Mouse (Mus musculus): Measurements from ENCODE around the gene Ccdc183. TPM values are rescaled to one million over a fixed set of nuclear protein-coding genes. Genes with fewer than 3 reads are reported as not detected.

Gene Ccdc183
- not detected for polyA plus RNA-seq (2017; shearing (Covaris generic))

DNA sequence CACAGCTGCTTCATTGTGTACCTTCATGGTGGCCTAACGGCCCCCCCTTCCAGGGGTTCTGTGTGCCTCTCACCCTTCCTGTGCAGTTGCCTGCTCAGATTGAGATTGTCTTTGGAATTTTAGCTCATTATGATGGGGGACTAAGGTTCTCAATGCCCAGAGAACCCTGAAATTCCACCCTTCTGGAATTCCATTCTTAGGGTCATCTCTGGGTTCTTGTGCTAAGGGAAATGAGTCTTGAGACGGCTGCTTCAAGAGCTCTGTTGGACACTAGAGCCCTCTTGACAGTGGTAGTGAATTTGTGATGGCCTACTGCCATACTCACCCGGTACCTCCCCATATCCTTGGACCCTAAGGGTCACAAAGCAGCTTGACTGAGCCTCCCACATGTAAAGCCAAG, at the start of gene Ccdc183:
TSS of gene Ccdc183 (minus strand) at position 101 of the 400 bp plus-strand sequence.

DNA sequence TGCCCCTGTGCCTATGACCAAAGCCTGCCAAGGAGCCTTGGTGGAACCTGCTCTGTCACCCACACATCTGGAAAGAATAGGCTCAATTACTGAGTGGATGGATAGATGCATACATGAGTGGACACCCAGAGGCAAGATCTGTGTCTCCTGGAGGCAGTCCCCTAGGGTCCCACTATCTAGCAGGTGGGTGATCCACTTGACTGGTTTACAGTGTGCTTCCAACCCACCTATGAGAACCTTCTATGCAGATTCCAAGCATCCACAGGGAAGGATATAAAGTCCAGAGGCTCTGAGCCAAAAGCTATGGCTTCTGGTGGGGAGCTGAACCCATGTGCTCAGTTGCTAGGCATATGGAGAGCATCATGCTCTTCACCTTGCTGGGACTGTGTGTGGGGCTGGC, 40.2 kb upstream of the Ccdc183 start, which contains the start of gene Lcn5:
TSS of gene Lcn5 (plus strand) at position 301 of the 400 bp plus-strand sequence.

DNA sequence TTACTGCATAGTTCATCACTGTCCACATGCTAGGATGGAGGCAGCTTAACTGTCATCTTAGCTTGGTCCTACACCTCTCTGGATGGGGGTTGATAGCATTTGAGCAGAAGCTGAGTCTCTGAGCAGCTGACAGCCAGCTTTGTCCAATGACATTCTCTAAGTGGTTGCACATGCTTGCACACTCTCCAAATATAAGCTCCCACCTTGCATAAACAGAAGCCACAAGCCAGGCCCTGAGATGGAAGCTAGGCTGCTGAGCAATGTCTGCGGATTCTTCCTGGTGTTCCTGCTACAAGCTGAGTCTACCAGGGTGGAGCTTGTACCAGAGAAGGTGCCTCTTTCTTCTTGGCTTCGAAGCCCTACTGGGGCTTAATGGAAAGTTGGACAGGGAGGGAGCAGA, 35.4 kb upstream of the Ccdc183 start, which contains the start of gene Lcn8:
TSS of gene Lcn8 (plus strand) at position 219 of the 400 bp plus-strand sequence.

DNA sequence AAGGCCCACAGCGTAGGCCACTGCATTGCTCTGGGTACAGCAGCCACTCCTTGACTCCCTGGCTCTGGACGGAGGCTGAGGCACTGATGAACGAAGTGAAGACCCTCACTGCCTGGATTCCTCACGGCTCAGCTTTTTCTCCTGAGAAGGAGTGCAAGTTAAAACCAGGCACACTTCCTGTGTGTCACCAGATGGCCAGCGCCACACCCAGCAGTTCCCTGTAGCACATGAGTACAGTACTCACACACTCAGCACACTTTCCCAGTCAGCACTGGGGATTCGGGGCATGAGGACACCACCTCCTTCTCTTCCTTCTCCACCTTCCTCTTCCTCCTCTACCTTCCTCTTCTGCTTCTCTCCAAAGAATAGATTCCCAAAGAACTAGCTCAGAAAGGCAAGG, 10.3 kb upstream of the Ccdc183 start, which contains the start of gene Fcna:
TSS of gene Fcna (minus strand) at position 220 of the 400 bp plus-strand sequence.

DNA sequence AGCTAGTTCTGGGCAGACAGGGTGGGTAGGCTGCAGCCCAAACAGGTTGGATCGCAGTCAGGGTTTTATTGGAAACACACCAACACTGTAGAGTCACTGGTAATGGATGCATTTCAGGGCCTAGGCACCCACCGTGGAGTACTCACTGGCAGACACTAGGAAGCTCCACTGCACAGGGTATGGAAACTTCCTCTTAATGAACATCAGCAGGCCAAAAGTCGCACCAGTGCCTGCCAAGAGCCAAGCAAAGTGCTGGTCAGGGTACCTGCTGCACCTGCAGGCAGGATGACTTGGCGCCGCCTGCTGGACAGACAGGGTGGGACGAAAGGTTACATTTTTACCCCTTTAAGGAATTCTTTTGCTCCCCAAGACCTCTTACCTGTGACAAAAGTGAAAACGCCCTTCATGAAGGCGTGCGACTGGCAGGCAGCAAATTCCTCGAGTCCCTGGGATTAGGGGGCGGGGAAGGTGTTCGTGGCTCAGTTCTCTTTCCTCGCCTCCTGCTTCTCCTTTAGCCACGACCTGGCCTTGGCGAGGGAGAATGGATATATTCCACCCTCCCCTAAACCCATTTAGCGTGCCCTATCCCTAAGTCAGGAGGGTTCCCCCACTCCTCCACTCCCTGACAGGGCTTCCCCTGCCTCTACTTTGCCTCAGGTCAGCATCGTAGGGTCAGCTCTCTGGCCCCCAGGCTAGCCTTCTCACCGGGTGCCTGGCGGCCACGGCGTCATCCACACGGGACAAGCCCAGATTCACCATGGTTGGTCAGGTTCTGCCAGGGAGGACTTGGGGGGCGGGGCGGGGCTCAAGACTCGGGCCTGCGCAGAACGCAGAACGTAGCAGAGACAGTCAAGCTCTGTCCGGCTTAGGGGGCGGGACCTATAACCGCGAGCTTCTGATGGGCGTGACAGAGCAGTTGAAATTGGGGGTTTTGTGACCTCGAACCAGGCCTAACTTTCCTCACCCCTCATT, 4.0 kb upstream of the Ccdc183 start, which contains the start of gene Tmem141:
TSS of gene Tmem141 (minus strand) at position 777 of the 972 bp plus-strand sequence.

DNA sequence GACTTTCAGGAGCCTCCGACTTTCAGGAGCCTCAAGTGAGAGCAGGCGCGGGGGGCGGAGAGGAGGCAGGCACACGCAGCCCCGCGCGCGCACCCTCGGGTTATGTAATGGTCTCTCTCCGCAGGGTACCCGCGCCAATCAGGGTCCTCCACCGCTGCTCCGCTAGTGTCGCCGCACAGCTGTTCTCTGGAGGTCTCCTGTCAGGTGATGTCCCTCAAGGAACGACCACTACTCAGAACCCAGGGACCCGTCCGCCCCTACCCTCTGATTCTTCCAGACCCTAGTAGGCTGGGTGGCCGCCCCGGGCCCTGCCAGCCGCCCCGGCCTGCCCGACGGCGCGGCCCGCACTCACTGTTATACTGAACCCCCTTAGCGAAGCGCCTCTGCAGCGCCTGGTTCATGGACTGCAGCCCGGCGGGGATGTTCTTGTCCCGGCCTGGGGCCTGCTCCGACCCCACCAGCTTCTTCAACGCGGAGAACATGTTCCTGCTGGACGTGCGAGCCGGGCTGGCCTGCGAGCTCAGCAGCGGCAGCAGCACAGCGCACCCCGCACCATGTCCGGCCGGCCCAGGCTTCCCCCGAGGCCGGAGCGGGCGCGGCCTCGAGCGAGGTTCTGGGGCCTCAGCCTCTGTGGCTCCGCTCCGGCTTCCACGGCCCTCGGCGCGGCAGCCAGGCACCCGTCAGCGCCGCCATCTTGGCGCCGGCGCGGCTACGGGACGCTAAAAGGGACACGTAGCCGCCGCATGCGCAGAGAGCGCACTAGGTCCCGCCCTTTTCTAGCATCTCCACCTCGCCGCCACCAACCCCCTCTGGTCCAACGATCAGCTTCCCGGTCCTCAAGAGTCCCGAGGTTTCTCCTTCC, 9.5 kb downstream of the Ccdc183 start, which contains the start of gene Rabl6:
TSS of gene Rabl6 (minus strand) at position 761 of the 862 bp plus-strand sequence.

DNA sequence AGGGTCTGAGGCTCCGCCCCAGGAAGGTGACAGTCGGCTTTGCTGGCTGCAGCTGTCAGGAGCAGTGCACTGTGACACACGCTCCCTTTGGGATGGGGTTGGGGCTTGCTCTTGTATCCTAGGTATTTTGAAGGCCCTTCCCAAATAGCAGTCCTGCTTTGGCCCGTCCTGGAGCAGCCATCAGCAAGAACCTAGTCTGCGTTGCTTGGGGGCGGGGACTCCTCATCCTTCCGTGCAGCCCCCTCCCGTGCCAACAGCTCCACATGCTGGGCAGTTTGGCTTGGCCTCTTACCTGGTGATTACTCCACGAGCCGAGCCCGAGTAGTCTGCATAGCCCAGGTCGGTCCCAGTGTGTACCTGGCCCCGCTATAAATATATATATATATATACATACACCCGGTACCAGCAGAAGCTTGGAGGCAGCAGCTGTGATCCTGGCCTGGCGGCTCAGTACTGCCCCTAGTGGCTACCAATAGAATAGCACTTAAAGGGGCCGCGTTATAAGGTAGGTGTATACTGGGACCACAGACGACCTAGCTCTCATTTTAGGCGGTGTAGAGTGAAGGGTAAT, 36.1 kb downstream of the Ccdc183 start, which contains the start of gene Ajm1:
TSS of gene Ajm1 (minus strand) at position 464 of the 571 bp plus-strand sequence.

DNA sequence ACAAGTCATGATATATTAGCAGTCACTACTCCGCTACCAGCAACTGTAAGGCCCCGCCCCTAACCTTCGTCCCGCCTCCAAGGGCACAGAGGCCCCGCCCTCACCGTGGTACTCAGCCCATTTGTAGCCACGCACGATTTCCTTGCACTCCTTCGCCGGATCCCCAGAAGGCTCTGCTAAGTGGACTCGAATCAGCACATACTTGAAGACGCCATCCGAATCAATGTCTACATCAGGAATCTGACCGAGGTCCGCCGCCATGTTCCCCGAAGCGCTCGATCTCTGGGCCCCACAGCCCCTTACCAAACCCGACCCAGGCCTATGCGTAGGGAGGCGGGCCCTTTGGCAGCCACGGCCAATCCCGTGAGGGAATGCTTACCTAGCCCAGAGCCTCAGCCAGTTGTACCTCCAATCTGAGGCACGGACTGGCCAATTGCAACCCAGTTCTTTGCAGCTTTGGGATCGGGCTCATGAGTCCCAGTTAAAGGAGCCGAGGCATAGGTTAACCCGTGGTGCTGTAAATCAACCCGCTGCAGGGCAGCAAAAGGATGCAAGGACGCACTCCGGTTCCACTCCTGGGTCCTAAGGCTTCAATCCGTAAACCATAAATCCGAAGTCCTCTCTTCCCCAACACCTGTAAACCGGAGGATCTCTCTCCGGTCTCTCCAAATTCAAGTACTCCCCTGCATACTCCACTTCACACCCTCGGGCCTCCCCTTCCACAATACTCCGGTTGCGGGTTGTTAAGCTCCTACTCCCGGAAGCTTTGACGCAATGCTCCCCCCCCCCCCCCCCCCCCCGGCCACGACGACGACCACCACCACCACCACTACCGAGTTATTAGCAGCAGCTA, 42.7 kb downstream of the Ccdc183 start, which contains the start of the genes Mamdc4 and Phpt1:
TSS of gene Mamdc4 (minus strand) at position 267 of the 853 bp plus-strand sequence.
TSS of gene Phpt1 (minus strand) at position 646 of the 853 bp plus-strand sequence.

Other genes starting within 250 kb of the Ccdc183 start
- 0.80 TPM for gene Sapcd2, start 245.4 kb downstream of the Ccdc183 start, polyA plus RNA-seq (2017; shearing (Covaris generic))
- not detected for gene Entpd2, start 221.8 kb downstream of the Ccdc183 start, polyA plus RNA-seq (2017; shearing (Covaris generic))
- gene Npdc1, start 218.3 kb downstream of the Ccdc183 start, polyA plus RNA-seq (2017; shearing (Covaris generic)), result 4.5 TPM
- 1.6 TPM for gene Fut7, start 194.4 kb downstream of the Ccdc183 start, polyA plus RNA-seq (2017; shearing (Covaris generic))
- gene Abca2, start 189.0 kb downstream of the Ccdc183 start, polyA plus RNA-seq (2017; shearing (Covaris generic)), result 58.8 TPM
- 3.2 TPM for gene Clic3, start 160.8 kb downstream of the Ccdc183 start, polyA plus RNA-seq (2017; shearing (Covaris generic))
- 57.3 TPM for gene Paxx, start 156.6 kb downstream of the Ccdc183 start, polyA plus RNA-seq (2017; shearing (Covaris generic))
- gene Ptgds, start 147.6 kb downstream of the Ccdc183 start, polyA plus RNA-seq (2017; shearing (Covaris generic)), result not detected
- gene Lcn12, start 123.8 kb downstream of the Ccdc183 start, polyA plus RNA-seq (2017; shearing (Covaris generic)), result not detected
- 67.4 TPM for gene Fbxw5, start 116.9 kb downstream of the Ccdc183 start, polyA plus RNA-seq (2017; shearing (Covaris generic))
- 5.9 TPM for gene C8g, start 116.0 kb downstream of the Ccdc183 start, polyA plus RNA-seq (2017; shearing (Covaris generic))
- 65.0 TPM for gene Traf2, start 70.7 kb downstream of the Ccdc183 start, polyA plus RNA-seq (2017; shearing (Covaris generic))
- gene Edf1, start 59.8 kb downstream of the Ccdc183 start, polyA plus RNA-seq (2017; shearing (Covaris generic)), result 209 TPM
- 2.0 TPM for gene Mamdc4, start 42.8 kb downstream of the Ccdc183 start, polyA plus RNA-seq (2017; shearing (Covaris generic))
- 48.3 TPM for gene Phpt1, start 42.5 kb downstream of the Ccdc183 start, polyA plus RNA-seq (2017; shearing (Covaris generic))
- not detected for gene Ajm1, start 35.9 kb downstream of the Ccdc183 start, polyA plus RNA-seq (2017; shearing (Covaris generic))
- 41.4 TPM for gene Rabl6, start 9.2 kb downstream of the Ccdc183 start, polyA plus RNA-seq (2017; shearing (Covaris generic))
- gene Tmem141, start 4.3 kb upstream of the Ccdc183 start, polyA plus RNA-seq (2017; shearing (Covaris generic)), result 3.4 TPM
- not detected for gene Fcna, start 10.4 kb upstream of the Ccdc183 start, polyA plus RNA-seq (2017; shearing (Covaris generic))
- not detected for gene Lcn8, start 35.4 kb upstream of the Ccdc183 start, polyA plus RNA-seq (2017; shearing (Covaris generic))
- gene Lcn5, start 40.3 kb upstream of the Ccdc183 start, polyA plus RNA-seq (2017; shearing (Covaris generic)), result not detected
- not detected for gene Lcn6, start 59.1 kb upstream of the Ccdc183 start, polyA plus RNA-seq (2017; shearing (Covaris generic))
- not detected for gene Lcn10, start 65.0 kb upstream of the Ccdc183 start, polyA plus RNA-seq (2017; shearing (Covaris generic))
- not detected for gene Obp2a, start 82.4 kb upstream of the Ccdc183 start, polyA plus RNA-seq (2017; shearing (Covaris generic))
- 21.5 TPM for gene Bmyc, start 89.1 kb upstream of the Ccdc183 start, polyA plus RNA-seq (2017; shearing (Covaris generic))
- not detected for gene Obp2b, start 119.3 kb upstream of the Ccdc183 start, polyA plus RNA-seq (2017; shearing (Covaris generic))
- gene Lcn3, start 147.9 kb upstream of the Ccdc183 start, polyA plus RNA-seq (2017; shearing (Covaris generic)), result not detected
- not detected for gene Lcn11, start 159.3 kb upstream of the Ccdc183 start, polyA plus RNA-seq (2017; shearing (Covaris generic))
- not detected for gene Gm13539, start 164.6 kb upstream of the Ccdc183 start, polyA plus RNA-seq (2017; shearing (Covaris generic))
- gene Glt6d1, start 198.2 kb upstream of the Ccdc183 start, polyA plus RNA-seq (2017; shearing (Covaris generic)), result not detected
- gene Lcn9, start 205.5 kb upstream of the Ccdc183 start, polyA plus RNA-seq (2017; shearing (Covaris generic)), result not detected
- not detected for gene Sohlh1, start 229.6 kb upstream of the Ccdc183 start, polyA plus RNA-seq (2017; shearing (Covaris generic))
- not detected for gene Kcnt1, start 246.1 kb upstream of the Ccdc183 start, polyA plus RNA-seq (2017; shearing (Covaris generic))